Mouse (Mus musculus) kidney, postnatal 0 days (tissue): ENCODE results near the gene Fahd2a. TPM values are rescaled to one million over a fixed set of nuclear protein-coding genes. Genes with fewer than 3 reads are reported as not detected.

Source experiments
- ATAC-seq: fragments of 200-750 bp; cut with Nextera tagmentation; replicated peaks from 2 replicates; pipeline ENCODE4 v1.8.0; 2017; ENCODE audit warnings: low read depth, moderate number of reproducible peaks, moderate TSS enrichment, moderate library complexity; ENCODE audit not compliant: low FRiP score
- DNase-seq: peaks from one replicate; pipeline ENCODE4 v3.0.0-alpha.2; 2016; ENCODE audit warnings: low spot score
- H3K27ac ChIP-seq: fragments of 300-500 bp; sonication (generic); 2 replicates; pipeline ENCODE4 v1.5.1; 2014; ENCODE audit warnings: mild to moderate bottlenecking
- H3K27me3 ChIP-seq: fragments of 300-500 bp; sonication (generic); 2 replicates; pipeline ENCODE4 v1.6.1; 2014; ENCODE audit warnings: low read length, mixed read lengths; ENCODE audit not compliant: insufficient read depth
- H3K36me3 ChIP-seq: fragments of 300-500 bp; sonication (generic); 2 replicates; pipeline ENCODE4 v1.6.1; 2014; ENCODE audit warnings: low read length, mixed read lengths; ENCODE audit not compliant: insufficient read depth
- H3K4me1 ChIP-seq: fragments of 300-500 bp; sonication (generic); replicated peaks from 2 replicates; pipeline ENCODE4 v1.6.1; 2014; ENCODE audit warnings: antibody characterized with exemption, low read length, mixed read lengths; ENCODE audit not compliant: insufficient read depth
- H3K4me2 ChIP-seq: fragments of 300-500 bp; sonication (generic); 2 replicates; pipeline ENCODE4 v1.6.1; 2014; ENCODE audit warnings: mild to moderate bottlenecking, low read length, moderate library complexity, mixed read lengths
- H3K4me3 ChIP-seq: fragments of 300-500 bp; sonication (generic); replicated peaks from 2 replicates; pipeline ENCODE4 v1.5.1; 2014; ENCODE audit warnings: low read depth, low read length
- H3K9ac ChIP-seq: fragments of 300-500 bp; sonication (generic); 2 replicates; pipeline ENCODE4 v1.6.1; 2014; ENCODE audit warnings: low read depth, low read length
- H3K9me3 ChIP-seq: fragments of 300-500 bp; sonication (generic); replicated peaks from 2 replicates; pipeline ENCODE4 v1.6.1; 2016; ENCODE audit warnings: low read length, inconsistent platforms, mixed read lengths
- CTCF ChIP-seq: IDR thresholded peaks from 2 replicates; pipeline ENCODE4 v1.5.1; 2016; ENCODE audit warnings: antibody characterized with exemption, low read depth, mild to moderate bottlenecking, moderate library complexity
- WGBS: fragments of 180-500 bp; shearing (Covaris S2); extraction: QIAGEN DNeasy Blood & Tissue Kit; methylation state at CpG from one replicate; pipeline ENCODE4 v1.1.7; 2014; 5-methylcytosine and 5-hydroxymethylcytosine counted together
- polyA plus RNA-seq: library from polyadenylated mRNA; unstranded; fragments of >200 nt; fragmentation: Nextera tagmentation; extraction: Ambion mirVana; gene quantifications from 2 replicates; pipeline ENCODE4 v1.2.1, GENCODE M21; 2015

Fahd2a gene
- polyA plus RNA-seq, 1 experiment from 2014 or later = 61.3 TPM

- Histone ChIP-seq H3K9me3 (no peaks in the 10 kb centered on the region), H3K4me3 (no peak overlapping the region), H3K4me2 (no peak overlapping the region), H3K36me3 (no peaks in the 10 kb centered on the region), H3K27ac (no peak overlapping the region), H3K4me1 (peaks cover 11% of the 10 kb centered on the region; the same call in 1 of the 2 replicates), H3K9ac (no peak overlapping the region), H3K27me3 (peaks cover 37% of the 10 kb centered on the region)
- 58% methylated on average over 4 of the region's 4 CpGs for WGBS
- DNase-seq (no peak), ATAC-seq (no peak)
- TF ChIP-seq CTCF = no peak
These were observed 34.8 kb upstream of the Fahd2a start for GRCm38 (mm10) chr2:127479210-127479609.

DNA sequence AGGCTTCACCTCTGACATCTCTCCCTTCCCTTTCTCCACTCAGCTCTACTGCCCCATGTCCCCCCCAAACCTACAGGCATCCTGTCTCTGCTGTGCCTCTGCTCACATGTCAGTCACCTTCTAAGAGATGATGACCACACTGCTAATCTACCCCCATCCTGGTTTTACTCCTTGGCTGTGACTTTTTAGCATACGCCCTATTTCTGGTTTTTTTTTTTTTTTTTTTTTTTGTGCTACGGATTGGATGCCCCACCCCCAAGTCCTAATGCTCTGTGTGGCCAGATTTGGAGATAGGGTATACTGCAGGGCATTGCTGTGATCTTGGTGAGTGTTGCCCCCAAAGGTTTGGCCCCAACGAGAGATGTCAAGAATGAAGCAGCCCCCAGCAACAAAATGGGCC is 27.9 kb upstream of the Fahd2a start:
- Histone ChIP-seq H3K36me3 (no peaks in the 10 kb centered on the region), H3K4me3 (no peak overlapping the region), H3K27me3 (no peaks in the 10 kb centered on the region), H3K9ac (no peak overlapping the region), H3K9me3 (no peaks in the 10 kb centered on the region), H3K4me1 (no peaks in the 10 kb centered on the region), H3K4me2 (no peak overlapping the region), H3K27ac (no peak overlapping the region)
- 67% methylated on average over 3 of the region's 3 CpGs for WGBS
- no peak for TF ChIP-seq CTCF
- ATAC-seq (no peak), DNase-seq (no peak)

- Histone ChIP-seq H3K36me3 (no peaks in the 10 kb centered on the region), H3K4me1 (no peaks in the 10 kb centered on the region), H3K27ac (no peak overlapping the region), H3K4me3 (no peak overlapping the region), H3K27me3 (no peaks in the 10 kb centered on the region), H3K4me2 (no peak overlapping the region), H3K9me3 (no peaks in the 10 kb centered on the region), H3K9ac (no peak overlapping the region)
- DNase-seq (no peak), ATAC-seq (no peak)
- TF ChIP-seq CTCF = no peak
- WGBS = 91% methylated on average over 8 of the region's 8 CpGs
These were observed 26.9 kb upstream of the Fahd2a start for GRCm38 (mm10) chr2:127471281-127471680.

DNA sequence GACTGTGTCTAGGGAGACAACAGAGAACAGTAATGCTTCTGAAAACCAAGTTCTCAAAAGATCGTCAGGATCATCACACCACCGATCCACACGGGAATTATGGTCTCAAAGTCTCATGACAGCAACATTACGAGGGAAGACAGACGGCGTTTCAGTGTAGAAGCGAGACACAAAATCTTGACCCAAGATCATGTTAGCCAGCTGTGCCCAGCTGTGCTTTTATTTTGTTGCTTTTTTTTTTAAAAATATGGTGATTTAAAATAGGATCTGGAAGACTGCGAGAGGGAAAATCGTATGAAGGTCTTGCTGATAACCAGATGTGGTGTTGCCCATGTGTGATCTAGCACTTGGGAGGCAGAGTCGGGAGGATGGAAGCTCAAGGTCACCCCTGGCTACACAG is 26.3 kb upstream of the Fahd2a start:
- 74% methylated on average over 10 of the region's 10 CpGs for WGBS
- Histone ChIP-seq H3K4me3 (no peak overlapping the region), H3K27me3 (no peaks in the 10 kb centered on the region), H3K36me3 (no peaks in the 10 kb centered on the region), H3K4me2 (no peak overlapping the region), H3K4me1 (no peaks in the 10 kb centered on the region), H3K9me3 (no peaks in the 10 kb centered on the region), H3K9ac (no peak overlapping the region), H3K27ac (no peak overlapping the region)
- DNase-seq (no peak), ATAC-seq (no peak)
- no peak for TF ChIP-seq CTCF

- no peak for TF ChIP-seq CTCF
- Histone ChIP-seq H3K9ac (no peak overlapping the region), H3K4me1 (no peaks in the 10 kb centered on the region), H3K27me3 (no peaks in the 10 kb centered on the region), H3K27ac (no peak overlapping the region), H3K4me2 (no peak overlapping the region), H3K36me3 (no peaks in the 10 kb centered on the region), H3K9me3 (no peaks in the 10 kb centered on the region), H3K4me3 (no peak overlapping the region)
- DNase-seq (no peak), ATAC-seq (no peak)
- WGBS = 85% methylated on average over 5 of the region's 5 CpGs
These were observed 25.8 kb upstream of the Fahd2a start for GRCm38 (mm10) chr2:127470183-127470582.

GRCm38 (mm10) chr2:127462314-127462713 is 17.9 kb upstream of the Fahd2a start:
- Histone ChIP-seq H3K36me3 (no peaks in the 10 kb centered on the region), H3K27me3 (no peaks in the 10 kb centered on the region), H3K4me1 (no peaks in the 10 kb centered on the region), H3K27ac (no peak overlapping the region), H3K4me2 (no peak overlapping the region), H3K9me3 (no peaks in the 10 kb centered on the region), H3K9ac (no peak overlapping the region), H3K4me3 (no peak overlapping the region)
- 8% methylated on average over 8 of the region's 8 CpGs for WGBS
- TF ChIP-seq CTCF = peak; percentile 95
- DNase-seq (peak; percentile 87), ATAC-seq (peak; percentile 69)

DNA sequence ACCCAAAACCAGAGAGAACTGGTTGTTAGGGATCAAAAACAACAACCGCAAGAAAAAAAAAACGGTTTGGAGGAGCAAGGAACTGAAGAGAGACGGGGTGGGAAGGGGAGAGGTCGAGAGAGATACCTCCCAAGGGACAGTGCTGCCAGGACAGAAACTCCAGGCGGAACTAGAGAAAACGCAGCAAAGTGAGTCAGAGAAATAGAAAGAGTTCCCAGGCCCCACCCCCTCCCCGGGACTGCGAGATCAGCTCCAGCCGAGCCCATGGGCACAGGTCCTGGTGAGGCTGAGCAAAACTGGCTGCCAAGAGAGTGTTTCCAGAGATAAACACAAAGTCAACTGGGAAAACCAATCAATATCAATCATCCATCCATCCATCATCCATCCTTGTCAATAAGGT is 17.0 kb upstream of the Fahd2a start:
- Histone ChIP-seq H3K36me3 (no peaks in the 10 kb centered on the region), H3K27me3 (no peaks in the 10 kb centered on the region)
- 53% methylated on average over 9 of the region's 9 CpGs for WGBS

More for the DNA sequence above, 17.0 kb upstream of the Fahd2a start:
- H3K9me3 ChIP-seq = no peaks in the 10 kb centered on the region
- DNase-seq (no peak), ATAC-seq (no peak)
- H3K4me3 ChIP-seq = no peak overlapping the region
- H3K4me2 ChIP-seq = no peak overlapping the region
- H3K4me1 ChIP-seq = no peaks in the 10 kb centered on the region
- TF ChIP-seq CTCF = no peak
- no peak overlapping the region for H3K27ac ChIP-seq
- H3K9ac ChIP-seq = no peak overlapping the region
